Comparison of ENCODE assay signal across 18 mouse cellular contexts in the genomic region with DNA sequence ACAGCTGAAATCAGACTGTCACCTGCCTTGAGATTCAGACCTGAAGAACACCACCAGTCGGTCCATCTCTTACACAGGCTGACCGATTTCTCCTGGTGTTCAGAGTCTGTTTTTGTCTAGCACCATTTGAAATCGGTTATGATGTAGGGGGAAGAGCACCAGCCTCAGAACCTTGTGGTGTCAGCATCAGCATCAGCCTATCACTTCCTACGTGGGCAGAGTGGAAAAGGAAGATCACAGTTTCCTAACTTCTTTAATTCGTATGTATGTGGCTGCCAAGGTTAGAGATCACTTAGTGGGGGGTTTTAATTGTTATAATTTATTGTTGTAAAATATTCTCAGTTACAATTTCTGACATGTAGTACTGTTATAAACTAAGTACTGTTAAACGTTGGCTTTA.
"Had no signal": no experiment of that assay in that cellular context is flagged by ENCODE, and none has a peak within 500 bp of the region (broad histone marks: within the 10 kb centered on the region; RNA-seq: fewer than 3 reads in every experiment).

No protein-coding gene starts in this region.

- H3K4me1 ChIP-seq: kidney, embryonic 15.5 days; limb, embryonic 10.5 days; limb, embryonic 13.5 days; lung, embryonic 15.5 days had no signal

- H3K27me3 ChIP-seq: kidney, embryonic 15.5 days; limb, embryonic 13.5 days; liver, embryonic 12.5 days; liver, embryonic 15.5 days; lung, embryonic 15.5 days had no signal

- DNase-seq: kidney, postnatal 10 days; layer of hippocampus, postnatal 36 days; liver; lung, adult 18-20 months; lung, postnatal 10 days; lung, postnatal 36 days; midbrain, embryonic 14.5 days; right cerebral cortex, adult 18-20 months; right cerebral cortex, postnatal 14 days; right cerebral cortex, postnatal 4 days; thymus, postnatal 36 days had no signal

- H3K9me3 ChIP-seq: kidney, embryonic 15.5 days; limb, embryonic 10.5 days; limb, embryonic 13.5 days; liver, embryonic 12.5 days; liver, embryonic 15.5 days; lung, embryonic 15.5 days had no signal

- ATAC-seq: liver, embryonic 12.5 days had no signal

- H3K9ac ChIP-seq: kidney, embryonic 15.5 days; limb, embryonic 13.5 days; liver, embryonic 12.5 days; liver, embryonic 15.5 days; lung, embryonic 15.5 days had no signal

- H3K36me3 ChIP-seq: kidney, embryonic 15.5 days; limb, embryonic 10.5 days; limb, embryonic 13.5 days; liver, embryonic 12.5 days; liver, embryonic 15.5 days; lung, embryonic 15.5 days had no signal

- H3K4me2 ChIP-seq: kidney, embryonic 15.5 days; limb, embryonic 13.5 days; liver, embryonic 12.5 days; liver, embryonic 15.5 days; lung, embryonic 15.5 days; midbrain, embryonic 11.5 days had no signal

- H3K27ac ChIP-seq: kidney, embryonic 15.5 days; limb, embryonic 10.5 days; limb, embryonic 13.5 days; liver, embryonic 12.5 days; liver, embryonic 15.5 days; lung, embryonic 15.5 days had no signal

- H3K4me3 ChIP-seq: kidney, embryonic 15.5 days; limb, embryonic 10.5 days; limb, embryonic 13.5 days; liver, embryonic 12.5 days; liver, embryonic 15.5 days; lung, embryonic 15.5 days had no signal
